ENCODE assay signal across 9 mouse cellular contexts in genomic region chr5:24335888-24336511, GRCm38 (mm10). TPM values are rescaled to one million over a fixed set of nuclear protein-coding genes. Genes with fewer than 3 reads are reported as not detected.
A peak's percentile ranks its signal among the peaks of the same experiment; 100 is the strongest.
DNase-seq lines count a peak whose midpoint lies in the region; ATAC-seq and TF ChIP-seq lines count a peak whose summit lies in the region.
"Had no signal": no experiment of that assay in that cellular context is flagged by ENCODE, and none has a peak within 500 bp of the region (broad histone marks: within the 10 kb centered on the region; RNA-seq: fewer than 3 reads in every experiment).

No protein-coding gene starts in this region.

- TF ChIP-seq EP300 in liver, embryonic 14.5 days (IDR thresholded peaks at IDR 0.05; ENCODE audit: low read depth), result no peak

- no peak overlapping the region for H3K9ac ChIP-seq in hindbrain, embryonic 15.5 days
- no peak overlapping the region for H3K9ac ChIP-seq in liver, embryonic 14.5 days (replicated peaks)
- H3K9ac ChIP-seq in neural tube, embryonic 13.5 days, result peak overlapping the region; percentile 52

- intact Hi-C loops in gastrocnemius, postnatal 36 days (cut with DNase I), result no loop called here

- DNase-seq in lung, adult 18-20 months, result peak; percentile 24 to 42
- DNase-seq in lung, postnatal 25 days (ENCODE audit: low spot score), result no peak
- DNase-seq in R1 (ENCODE audit: low read depth, low spot score), result peak; percentile 59
- DNase-seq in liver, embryonic 14.5 days (ENCODE audit: low read depth in 3 of 3, low spot score in 3 of 3), result no peak
- DNase-seq in gastrocnemius, postnatal 36 days, result no peak

- H3K27ac ChIP-seq in embryonic fibroblast, embryonic 13.5 days (ENCODE audit: insufficient read depth, low read length), result no peak overlapping the region
- H3K27ac ChIP-seq in hindbrain, embryonic 15.5 days (replicated peaks), result no peak overlapping the region
- H3K27ac ChIP-seq in liver, embryonic 14.5 days, result no peak overlapping the region
- peak overlapping the region; percentile 39; the same call in 1 of the 2 replicates for H3K27ac ChIP-seq in neural tube, embryonic 13.5 days (replicated peaks)

- peak; percentile 95 for TF ChIP-seq CTCF in embryonic fibroblast, embryonic 13.5 days (IDR thresholded peaks at IDR 0.05; ENCODE audit: borderline replicate concordance, insufficient read depth, low read length)
- TF ChIP-seq CTCF in liver, embryonic 14.5 days (IDR thresholded peaks at IDR 0.05; ENCODE audit: low read depth), result peak; percentile 82

- H3K4me1 ChIP-seq in embryonic fibroblast, embryonic 13.5 days (ENCODE audit: control insufficient read depth, insufficient read depth, low read length), result peaks cover 5% of the 10 kb centered on the region; the same call in 1 of the 2 replicates
- peaks cover 19% of the 10 kb centered on the region for H3K4me1 ChIP-seq in hindbrain, embryonic 15.5 days (replicated peaks)
- H3K4me1 ChIP-seq in liver, embryonic 14.5 days (replicated peaks; ENCODE audit: control insufficient read depth in 2 of 2, insufficient read depth in 2 of 2, low read length in 1 of 2), result no peaks in the 10 kb centered on the region; a peak in 1 of 4 replicates
- peaks cover 43% of the 10 kb centered on the region for H3K4me1 ChIP-seq in neural tube, embryonic 13.5 days (replicated peaks)

- no peaks in the 10 kb centered on the region for H3K9me3 ChIP-seq in hindbrain, embryonic 15.5 days
- no peaks in the 10 kb centered on the region for H3K9me3 ChIP-seq in liver, embryonic 14.5 days (ENCODE audit: control insufficient read depth, low read length)
- no peaks in the 10 kb centered on the region for H3K9me3 ChIP-seq in neural tube, embryonic 13.5 days

- no peaks in the 10 kb centered on the region for H3K27me3 ChIP-seq in hindbrain, embryonic 15.5 days
- H3K27me3 ChIP-seq in liver, embryonic 14.5 days (ENCODE audit: control insufficient read depth, insufficient read depth, low read length), result no peaks in the 10 kb centered on the region
- H3K27me3 ChIP-seq in neural tube, embryonic 13.5 days, result no peaks in the 10 kb centered on the region

- ATAC-seq in hindbrain, embryonic 15.5 days (ENCODE audit: low FRiP score, low read depth), result peak; percentile 74
- no peak for ATAC-seq in liver, embryonic 14.5 days (ENCODE audit: insufficient read depth)
- ATAC-seq in neural tube, embryonic 13.5 days (ENCODE audit: low read depth), result peak; percentile 81

- peaks cover 8% of the 10 kb centered on the region; the same call in 1 of the 2 replicates for H3K36me3 ChIP-seq in hindbrain, embryonic 15.5 days
- H3K36me3 ChIP-seq in liver, embryonic 14.5 days (replicated peaks; ENCODE audit: control insufficient read depth, insufficient read depth, low read depth), result no peaks in the 10 kb centered on the region
- H3K36me3 ChIP-seq in neural tube, embryonic 13.5 days, result peaks cover 32% of the 10 kb centered on the region

- no peak for TF ChIP-seq POLR2A in embryonic fibroblast, embryonic 13.5 days (IDR thresholded peaks at IDR 0.05; ENCODE audit: low read depth, low read length)

- 19% methylated on average over 3 of the region's 3 CpGs for WGBS in hindbrain, embryonic 15.5 days
- WGBS in liver, embryonic 14.5 days (ENCODE audit: insufficient replicate concordance), result 22% methylated on average over 3 of the region's 3 CpGs
- 3% methylated on average over 3 of the region's 3 CpGs for WGBS in neural tube, embryonic 13.5 days

- H3K4me2 ChIP-seq in hindbrain, embryonic 15.5 days, result no peak overlapping the region
- no peak overlapping the region for H3K4me2 ChIP-seq in liver, embryonic 14.5 days (ENCODE audit: low read depth)
- no peak overlapping the region for H3K4me2 ChIP-seq in neural tube, embryonic 13.5 days

- no peak overlapping the region for H3K4me3 ChIP-seq in embryonic fibroblast, embryonic 13.5 days (ENCODE audit: insufficient read depth, low read length)
- H3K4me3 ChIP-seq in hindbrain, embryonic 15.5 days, result no peak overlapping the region
- no peak overlapping the region for H3K4me3 ChIP-seq in liver, embryonic 14.5 days (ENCODE audit: insufficient read depth in 1 of 2, low read depth in 2 of 2, low read length in 2 of 2)
- H3K4me3 ChIP-seq in neural tube, embryonic 13.5 days, result no peak overlapping the region
- H3K4me3 ChIP-seq: erythroblast, embryonic 14.5 days had no signal

RNA-seq across cellular contexts. Expression of gene Kcnh2, which starts 15.4 kb away (rescaled TPM):
- polyA plus RNA-seq in embryonic fibroblast, embryonic 13.5 days (2011; ENCODE audit: insufficient read length, low read depth, missing spikeins), result 2.2 and 2.9 TPM in 2 replicates
- polyA plus RNA-seq in hindbrain, embryonic 15.5 days (2015; fragmentation: Nextera tagmentation; extraction: Ambion mirVana), result 13.0 and 17.9 TPM in 2 replicates
- polyA plus RNA-seq in liver, embryonic 14.5 days (2012; rRNA removed), result 0.44 and 0.93 TPM in 2 replicates
- polyA plus RNA-seq in liver, embryonic 14.5 days (2014; fragmentation: Nextera tagmentation; extraction: Ambion mirVana), result 0.05 and 0.28 TPM in 2 replicates
- 13.5 and 15.5 TPM in 2 replicates for polyA plus RNA-seq in neural tube, embryonic 13.5 days (2015; fragmentation: Nextera tagmentation; extraction: Ambion mirVana)
- 1 to 10 TPM; 2.2 to 2.6 TPM for total RNA-seq in gastrocnemius, postnatal 36 days (2021)
- polyA plus RNA-seq: erythroblast, embryonic 14.5 days had no signal

RNA-seq across cellular contexts. Expression of gene Nos3, which starts 28.6 kb away (rescaled TPM):
- polyA plus RNA-seq in embryonic fibroblast, embryonic 13.5 days (2011; ENCODE audit: insufficient read length, low read depth, missing spikeins), result 0.12 TPM in 1 of 2 replicates, not detected in the other
- polyA plus RNA-seq in hindbrain, embryonic 15.5 days (2015; fragmentation: Nextera tagmentation; extraction: Ambion mirVana), result 9.6 and 10.7 TPM in 2 replicates
- polyA plus RNA-seq in liver, embryonic 14.5 days (2012; rRNA removed), result 1.3 and 1.4 TPM in 2 replicates
- polyA plus RNA-seq in liver, embryonic 14.5 days (2014; fragmentation: Nextera tagmentation; extraction: Ambion mirVana), result 1.5 TPM in 2 replicates
- polyA plus RNA-seq in neural tube, embryonic 13.5 days (2015; fragmentation: Nextera tagmentation; extraction: Ambion mirVana), result 9.3 and 9.6 TPM in 2 replicates
- total RNA-seq in gastrocnemius, postnatal 36 days (2021), result 1 to 10 TPM; 4.9 to 5.4 TPM

RNA-seq across cellular contexts. Expression of gene Atg9b, which starts 55.9 kb away (rescaled TPM):
- polyA plus RNA-seq in embryonic fibroblast, embryonic 13.5 days (2011; ENCODE audit: insufficient read length, low read depth, missing spikeins), result 0.39 and 1.0 TPM in 2 replicates
- 2.9 and 3.6 TPM in 2 replicates for polyA plus RNA-seq in hindbrain, embryonic 15.5 days (2015; fragmentation: Nextera tagmentation; extraction: Ambion mirVana)
- 0.42 and 0.57 TPM in 2 replicates for polyA plus RNA-seq in liver, embryonic 14.5 days (2012; rRNA removed)
- polyA plus RNA-seq in liver, embryonic 14.5 days (2014; fragmentation: Nextera tagmentation; extraction: Ambion mirVana), result 0.14 and 0.35 TPM in 2 replicates
- 1.1 TPM in 2 replicates for polyA plus RNA-seq in neural tube, embryonic 13.5 days (2015; fragmentation: Nextera tagmentation; extraction: Ambion mirVana)
- not detected for total RNA-seq in gastrocnemius, postnatal 36 days (2021)

RNA-seq across cellular contexts. Expression of gene Abcb8, which starts 57.5 kb away (rescaled TPM):
- polyA plus RNA-seq in embryonic fibroblast, embryonic 13.5 days (2011; ENCODE audit: insufficient read length, low read depth, missing spikeins), result 10.6 and 11.7 TPM in 2 replicates
- polyA plus RNA-seq in hindbrain, embryonic 15.5 days (2015; fragmentation: Nextera tagmentation; extraction: Ambion mirVana), result 49.7 and 56.5 TPM in 2 replicates
- 16.9 and 20.4 TPM in 2 replicates for polyA plus RNA-seq in liver, embryonic 14.5 days (2012; rRNA removed)
- polyA plus RNA-seq in liver, embryonic 14.5 days (2014; fragmentation: Nextera tagmentation; extraction: Ambion mirVana), result 18.0 and 19.5 TPM in 2 replicates
- polyA plus RNA-seq in neural tube, embryonic 13.5 days (2015; fragmentation: Nextera tagmentation; extraction: Ambion mirVana), result 46.7 and 47.4 TPM in 2 replicates
- total RNA-seq in gastrocnemius, postnatal 36 days (2021), result 10 to 100 TPM; 37.6 to 38.0 TPM

Comparison
In these comparisons a context has a peak if more than half of its experiments do, and no peak if none do; other contexts are left out.
1. DNase-seq: peak in lung, adult 18-20 months (2 of 2) and R1 (single experiment); none in lung, postnatal 25 days (single experiment), liver, embryonic 14.5 days (0 of 3) and gastrocnemius, postnatal 36 days (0 of 2).